Mouse (Mus musculus): ENCODE measurements around the gene Trim34b. TPM values are rescaled to one million over a fixed set of nuclear protein-coding genes. Genes with fewer than 3 reads are reported as not detected.
"Not testable (repeated sequence)": the region's sequence is repeated elsewhere in the genome, so short reads cannot be mapped to it uniquely, and the experiment has no call there.

The Trim34b gene
- not detected in 2 replicates for polyA plus RNA-seq (2016; fragmentation: Nextera tagmentation; extraction: Ambion mirVana)

- WGBS = 96% methylated on average over 2 of the region's 2 CpGs
Observed at GRCm38 (mm10) chr7:104329171-104329570, at the start of gene Trim34b. Gene Trim34b, plus strand, starts transcription at chr7:104329471.

GRCm38 (mm10) chr7:104287576-104288443, 41.5 kb upstream of the Trim34b start, which contains the start of gene Trim5:
Gene Trim5, minus strand, starts transcription at chr7:104288094.
- not testable (repeated sequence) for H3K27me3 ChIP-seq; H3K9ac ChIP-seq; H3K4me2 ChIP-seq; H3K36me3 ChIP-seq (replicated peaks); H3K27ac ChIP-seq; H3K9me3 ChIP-seq; H3K4me1 ChIP-seq; ATAC-seq (ENCODE audit: low FRiP score); H3K4me3 ChIP-seq (replicated peaks)
- 47% methylated on average over 14 of the region's 14 CpGs for WGBS

More at GRCm38 (mm10) chr7:104329171-104329570, at the start of gene Trim34b:
- H3K9me3 ChIP-seq; H3K27me3 ChIP-seq; H3K4me1 ChIP-seq; H3K36me3 ChIP-seq (replicated peaks); H3K27ac ChIP-seq; ATAC-seq (ENCODE audit: low FRiP score); H3K4me2 ChIP-seq; H3K4me3 ChIP-seq (replicated peaks); H3K9ac ChIP-seq: not testable (repeated sequence)

GRCm38 (mm10) chr7:104290641-104291040, 38.6 kb upstream of the Trim34b start:
- H3K36me3 ChIP-seq (replicated peaks) = no peaks in the 10 kb centered on the region
- no peak for ATAC-seq (ENCODE audit: low FRiP score)
- no peak overlapping the region for H3K4me2 ChIP-seq
- no peaks in the 10 kb centered on the region for H3K9me3 ChIP-seq
- no peak overlapping the region for H3K4me3 ChIP-seq (replicated peaks)
- no peaks in the 10 kb centered on the region for H3K4me1 ChIP-seq
- WGBS = 92% methylated on average over 1 of the region's 1 CpGs
- H3K27ac ChIP-seq = no peak overlapping the region
- no peak overlapping the region for H3K9ac ChIP-seq
- H3K27me3 ChIP-seq = no peaks in the 10 kb centered on the region

- H3K4me1 ChIP-seq = no peaks in the 10 kb centered on the region
- WGBS = 84% methylated on average over 5 of the region's 5 CpGs
- no peaks in the 10 kb centered on the region for H3K36me3 ChIP-seq (replicated peaks)
- H3K4me2 ChIP-seq = no peak overlapping the region
- no peak overlapping the region for H3K4me3 ChIP-seq (replicated peaks)
- H3K9ac ChIP-seq = no peak overlapping the region
- H3K27me3 ChIP-seq = no peaks in the 10 kb centered on the region
- H3K27ac ChIP-seq = no peak overlapping the region
- H3K9me3 ChIP-seq = no peaks in the 10 kb centered on the region
- ATAC-seq (ENCODE audit: low FRiP score) = no peak
Observed at GRCm38 (mm10) chr7:104291638-104292400, 37.5 kb upstream of the Trim34b start.

GRCm38 (mm10) chr7:104314796-104315353, 14.4 kb upstream of the Trim34b start:
- Histone ChIP-seq H3K4me1 (no peaks in the 10 kb centered on the region), H3K36me3 (replicated peaks) (no peaks in the 10 kb centered on the region), H3K4me2 (peak overlapping the region; percentile 38), H3K9me3 (no peaks in the 10 kb centered on the region), H3K9ac (no peak overlapping the region), H3K4me3 (replicated peaks) (peak overlapping the region; percentile 14; the same call in 1 of the 2 replicates), H3K27ac (no peak overlapping the region), H3K27me3 (no peaks in the 10 kb centered on the region)
- peak; percentile 39; the same call in 1 of the 2 replicates for ATAC-seq (ENCODE audit: low FRiP score)
- 15% methylated on average over 15 of the region's 15 CpGs for WGBS

- H3K27ac ChIP-seq; ATAC-seq (ENCODE audit: low FRiP score): not testable (repeated sequence)
- 36% methylated on average over 4 of the region's 4 CpGs for WGBS
Observed at GRCm38 (mm10) chr7:104315369-104316080, 13.7 kb upstream of the Trim34b start, which contains the start of gene Trim12a. Gene Trim12a, minus strand, starts transcription at chr7:104315466.

GRCm38 (mm10) chr7:104322028-104322427, 7.2 kb upstream of the Trim34b start:
- H3K27me3 ChIP-seq = no peaks in the 10 kb centered on the region
- H3K36me3 ChIP-seq (replicated peaks) = no peaks in the 10 kb centered on the region
- no peaks in the 10 kb centered on the region for H3K9me3 ChIP-seq
- H3K27ac ChIP-seq = no peak overlapping the region
- H3K4me1 ChIP-seq = no peaks in the 10 kb centered on the region
- WGBS = 89% methylated on average over 9 of the region's 9 CpGs
- no peak overlapping the region for H3K4me3 ChIP-seq (replicated peaks)
- no peak for ATAC-seq (ENCODE audit: low FRiP score)
- H3K4me2 ChIP-seq = no peak overlapping the region
- no peak overlapping the region for H3K9ac ChIP-seq

More at GRCm38 (mm10) chr7:104315369-104316080, 13.7 kb upstream of the Trim34b start, which contains the start of gene Trim12a:
- not testable (repeated sequence) for H3K9me3 ChIP-seq; H3K27me3 ChIP-seq; H3K36me3 ChIP-seq (replicated peaks); H3K4me1 ChIP-seq; H3K9ac ChIP-seq
- peak within 1 kb of the TSS; percentile 14; the same call in 1 of the 2 replicates for H3K4me3 ChIP-seq (replicated peaks)
- peak within 1 kb of the TSS; percentile 38 for H3K4me2 ChIP-seq

GRCm38 (mm10) chr7:104335547-104335946, 6.3 kb downstream of the Trim34b start:
- not testable (repeated sequence) for H3K36me3 ChIP-seq (replicated peaks); H3K9me3 ChIP-seq; H3K27me3 ChIP-seq; H3K4me1 ChIP-seq; H3K27ac ChIP-seq; H3K4me3 ChIP-seq (replicated peaks); H3K4me2 ChIP-seq; ATAC-seq (ENCODE audit: low FRiP score); H3K9ac ChIP-seq
- 89% methylated on average over 3 of the region's 3 CpGs for WGBS

- H3K27ac ChIP-seq; H3K4me1 ChIP-seq; H3K9me3 ChIP-seq; H3K9ac ChIP-seq; H3K36me3 ChIP-seq (replicated peaks); H3K4me3 ChIP-seq (replicated peaks); H3K4me2 ChIP-seq; ATAC-seq (ENCODE audit: low FRiP score); H3K27me3 ChIP-seq: not testable (repeated sequence)
- WGBS = 93% methylated on average over 2 of the region's 4 CpGs
Observed at GRCm38 (mm10) chr7:104340744-104341143, 11.5 kb downstream of the Trim34b start.

GRCm38 (mm10) chr7:104348043-104348442, 18.8 kb downstream of the Trim34b start:
- not testable (repeated sequence) for H3K4me3 ChIP-seq (replicated peaks); ATAC-seq (ENCODE audit: low FRiP score); H3K27ac ChIP-seq; H3K9ac ChIP-seq; H3K36me3 ChIP-seq (replicated peaks); H3K27me3 ChIP-seq; H3K9me3 ChIP-seq; H3K4me2 ChIP-seq; H3K4me1 ChIP-seq
- WGBS = 93% methylated on average over 4 of the region's 4 CpGs

- Histone ChIP-seq H3K9me3 (no peaks in the 10 kb centered on the region), H3K27me3 (no peaks in the 10 kb centered on the region), H3K9ac (no peak within 1 kb of the TSS), H3K4me1 (no peaks in the 10 kb centered on the region), H3K27ac (no peak within 1 kb of the TSS), H3K4me3 (replicated peaks) (peak within 1 kb of the TSS; percentile 30), H3K4me2 (peak within 1 kb of the TSS; percentile 46), H3K36me3 (replicated peaks) (no peaks in the 10 kb centered on the region)
- WGBS = 11% methylated on average over 13 of the region's 14 CpGs
- ATAC-seq (ENCODE audit: low FRiP score) = peak; percentile 92
Observed at GRCm38 (mm10) chr7:104352717-104353599, 23.7 kb downstream of the Trim34b start, which contains the start of gene Trim12c. Gene Trim12c, minus strand, starts transcription at chr7:104353362.

All from forebrain, embryonic 12.5 days (tissue).